Mouse (Mus musculus) intestine, embryonic 14.5 days (tissue): ENCODE measurements around the gene Lrmp. TPM values are rescaled to one million over a fixed set of nuclear protein-coding genes. Genes with fewer than 3 reads are reported as not detected.
"Not testable (repeated sequence)": the region's sequence is repeated elsewhere in the genome, so short reads cannot be mapped to it uniquely, and the experiment has no call there.

Source experiments
- ATAC-seq: fragments of 200-750 bp; cut with Nextera tagmentation; replicated peaks from 2 replicates; pipeline ENCODE4 v1.8.0; 2017; ENCODE audit warnings: low read depth, moderate number of reproducible peaks, moderate TSS enrichment, moderate library complexity; ENCODE audit not compliant: low FRiP score, low TSS enrichment
- DNase-seq: peaks from one replicate; pipeline ENCODE4 v3.0.0-alpha.2; 2018; ENCODE audit warnings: low spot score
- H3K27ac ChIP-seq: fragments of 300-500 bp; sonication (generic); 2 replicates; pipeline ENCODE4 v1.5.1; 2014; ENCODE audit warnings: low read depth, mild to moderate bottlenecking, control low read depth
- H3K27me3 ChIP-seq: fragments of 300-500 bp; sonication (generic); replicated peaks from 2 replicates; pipeline ENCODE4 v1.6.1; 2014; ENCODE audit warnings: low read length, control low read depth; ENCODE audit not compliant: control insufficient read depth, insufficient read depth
- H3K36me3 ChIP-seq: fragments of 300-500 bp; sonication (generic); 2 replicates; pipeline ENCODE4 v1.6.1; 2014; ENCODE audit warnings: low read length, control low read depth; ENCODE audit not compliant: control insufficient read depth, insufficient read depth
- H3K4me1 ChIP-seq: fragments of 300-500 bp; sonication (generic); replicated peaks from 2 replicates; pipeline ENCODE4 v1.6.1; 2014; ENCODE audit warnings: low read length, control low read depth, mixed read lengths; ENCODE audit not compliant: control insufficient read depth, insufficient read depth
- H3K4me2 ChIP-seq: fragments of 300-500 bp; sonication (generic); 2 replicates; pipeline ENCODE4 v1.6.1; 2014; ENCODE audit warnings: low read length
- H3K4me3 ChIP-seq: fragments of 300-500 bp; sonication (generic); 2 replicates; pipeline ENCODE4 v1.5.1; 2014; ENCODE audit warnings: low read depth, low read length, control low read depth, mixed read lengths
- H3K9ac ChIP-seq: fragments of 300-500 bp; sonication (generic); 2 replicates; pipeline ENCODE4 v1.6.1; 2014; ENCODE audit warnings: mild to moderate bottlenecking, low read length
- H3K9me3 ChIP-seq: fragments of 300-500 bp; sonication (generic); 2 replicates; pipeline ENCODE4 v1.6.1; 2016; ENCODE audit warnings: low read length, control low read depth; ENCODE audit not compliant: control insufficient read depth
- WGBS: fragments of 180-500 bp; shearing (Covaris S2); extraction: QIAGEN DNeasy Blood & Tissue Kit; methylation state at CpG from one replicate; pipeline ENCODE4 v1.1.7; 2014; 5-methylcytosine and 5-hydroxymethylcytosine counted together
- polyA plus RNA-seq: library from polyadenylated mRNA; unstranded; fragments of >200 nt; fragmentation: Nextera tagmentation; extraction: Ambion mirVana; gene quantifications from 2 replicates; pipeline ENCODE4 v1.2.1, GENCODE M21; 2014

Gene Lrmp
- polyA plus RNA-seq, 1 experiment from 2014 or later: 2.2 TPM

DNA sequence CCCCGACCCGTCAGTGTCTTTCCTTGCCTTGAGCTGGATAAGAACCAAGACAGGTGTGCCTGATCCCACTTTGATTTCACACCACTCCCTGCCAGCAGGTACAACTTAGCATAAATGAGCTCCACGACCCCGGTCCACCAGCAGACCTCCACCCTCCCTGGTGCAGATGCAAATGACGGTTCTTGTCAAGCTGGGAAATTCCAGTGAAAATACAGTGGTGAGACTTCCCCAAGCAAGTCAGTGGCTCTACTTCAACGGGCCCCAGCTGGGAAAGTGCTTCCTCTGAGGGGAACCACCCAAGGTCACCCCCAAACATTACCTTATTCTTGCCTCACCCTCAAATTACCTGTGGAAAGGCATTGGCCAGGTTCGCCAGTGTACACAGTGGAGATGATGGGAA, 23.5 kb upstream of the Lrmp start:
- no peak overlapping the region for H3K9ac ChIP-seq
- no peaks in the 10 kb centered on the region for H3K36me3 ChIP-seq
- 79% methylated on average over 7 of the region's 7 CpGs for WGBS
- no peak overlapping the region for H3K4me3 ChIP-seq
- no peaks in the 10 kb centered on the region for H3K4me1 ChIP-seq
- no peak overlapping the region for H3K27ac ChIP-seq
- H3K4me2 ChIP-seq: no peak overlapping the region
- no peak for DNase-seq
- no peaks in the 10 kb centered on the region for H3K9me3 ChIP-seq
- no peaks in the 10 kb centered on the region for H3K27me3 ChIP-seq
- ATAC-seq: no peak

DNA sequence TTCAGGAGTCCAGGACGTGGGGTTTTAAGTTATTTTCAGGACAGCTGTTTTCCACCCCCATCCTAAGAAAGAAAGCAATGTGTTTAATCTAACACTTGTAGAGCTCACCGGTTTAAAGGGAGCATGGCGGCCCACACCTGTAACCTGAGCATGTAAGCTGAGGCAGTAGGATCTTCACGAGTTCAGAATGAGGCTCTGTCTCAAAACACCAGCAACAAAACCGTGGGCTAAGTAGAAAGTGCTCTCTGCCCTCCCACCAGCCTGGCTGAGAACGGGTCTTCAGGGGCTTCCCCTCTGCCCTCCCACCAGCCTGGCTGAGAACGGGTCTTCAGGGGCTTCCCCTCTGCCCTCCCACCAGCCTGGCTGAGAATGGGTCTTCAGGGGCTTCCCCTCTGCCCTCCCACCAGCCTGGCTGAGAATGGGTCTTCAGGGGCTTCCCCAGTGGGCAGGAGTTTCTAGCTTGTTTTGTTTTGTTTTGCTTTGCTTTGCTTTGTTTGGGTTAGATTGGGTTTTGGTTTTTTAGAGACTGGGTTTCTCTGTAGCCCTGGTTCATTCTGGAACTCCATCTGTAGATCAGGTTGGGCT, 22.3 kb upstream of the Lrmp start:
- not testable (repeated sequence) for H3K27me3 ChIP-seq, ATAC-seq, H3K4me2 ChIP-seq, H3K27ac ChIP-seq, H3K36me3 ChIP-seq, DNase-seq, H3K4me1 ChIP-seq, H3K9ac ChIP-seq, H3K9me3 ChIP-seq, H3K4me3 ChIP-seq
- 59% methylated on average over 7 of the region's 7 CpGs for WGBS

DNA sequence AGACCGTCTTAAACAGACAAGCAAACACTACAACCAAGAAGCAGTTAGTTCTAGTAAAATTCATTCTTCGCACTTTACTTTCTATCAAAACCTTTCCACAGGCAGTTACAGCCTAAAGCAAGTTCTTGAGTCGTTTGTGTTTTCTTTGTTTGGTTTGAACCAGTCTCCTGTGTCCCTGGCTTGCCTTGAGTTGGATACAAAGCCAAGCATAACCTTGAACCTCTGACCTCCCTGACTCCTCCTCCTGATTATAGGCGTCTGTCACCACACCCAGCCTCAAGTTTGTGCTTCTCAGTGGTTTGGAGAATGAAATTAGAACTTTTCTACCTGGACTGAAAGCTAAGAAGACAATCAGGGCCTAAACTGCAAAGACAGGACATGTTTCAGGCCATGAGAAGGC, 21.0 kb upstream of the Lrmp start:
- no peak overlapping the region for H3K4me2 ChIP-seq
- H3K36me3 ChIP-seq: no peaks in the 10 kb centered on the region
- ATAC-seq (no peak), DNase-seq (no peak)
- no peak overlapping the region for H3K27ac ChIP-seq
- H3K9me3 ChIP-seq: no peaks in the 10 kb centered on the region
- no peak overlapping the region for H3K4me3 ChIP-seq
- WGBS: 73% methylated on average over 4 of the region's 4 CpGs
- H3K9ac ChIP-seq: no peak overlapping the region
- H3K27me3 ChIP-seq: no peaks in the 10 kb centered on the region
- H3K4me1 ChIP-seq: no peaks in the 10 kb centered on the region

DNA sequence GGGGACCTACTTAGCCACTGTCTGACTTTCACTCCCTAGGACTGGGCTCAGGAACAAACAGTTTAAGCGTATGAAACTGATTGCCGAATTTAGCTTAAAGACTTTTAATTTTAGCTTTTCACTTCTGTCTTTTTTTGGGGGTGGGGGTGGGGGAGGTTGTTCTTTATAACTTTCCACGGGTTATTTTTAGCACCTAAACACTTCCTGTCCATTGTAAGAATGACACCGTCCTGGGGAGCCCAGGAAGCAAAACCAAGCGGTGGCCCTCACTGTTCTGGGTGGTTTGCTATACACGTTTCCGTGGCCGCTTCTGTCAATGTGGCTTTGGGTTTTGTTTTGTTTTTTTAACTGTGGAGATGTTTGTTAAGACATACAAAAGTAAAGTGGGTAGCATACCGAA, 14.5 kb upstream of the Lrmp start:
- DNase-seq (no peak), ATAC-seq (no peak)
- no peak overlapping the region for H3K4me2 ChIP-seq
- no peaks in the 10 kb centered on the region for H3K4me1 ChIP-seq
- no peak overlapping the region for H3K9ac ChIP-seq
- H3K4me3 ChIP-seq: no peak overlapping the region
- WGBS: 71% methylated on average over 9 of the region's 9 CpGs
- no peaks in the 10 kb centered on the region for H3K36me3 ChIP-seq
- no peak overlapping the region for H3K27ac ChIP-seq
- H3K27me3 ChIP-seq: no peaks in the 10 kb centered on the region
- H3K9me3 ChIP-seq: 0 out of 2 replicates have a peak, but pooled peaks cover 3% of the 10 kb centered on the region

DNA sequence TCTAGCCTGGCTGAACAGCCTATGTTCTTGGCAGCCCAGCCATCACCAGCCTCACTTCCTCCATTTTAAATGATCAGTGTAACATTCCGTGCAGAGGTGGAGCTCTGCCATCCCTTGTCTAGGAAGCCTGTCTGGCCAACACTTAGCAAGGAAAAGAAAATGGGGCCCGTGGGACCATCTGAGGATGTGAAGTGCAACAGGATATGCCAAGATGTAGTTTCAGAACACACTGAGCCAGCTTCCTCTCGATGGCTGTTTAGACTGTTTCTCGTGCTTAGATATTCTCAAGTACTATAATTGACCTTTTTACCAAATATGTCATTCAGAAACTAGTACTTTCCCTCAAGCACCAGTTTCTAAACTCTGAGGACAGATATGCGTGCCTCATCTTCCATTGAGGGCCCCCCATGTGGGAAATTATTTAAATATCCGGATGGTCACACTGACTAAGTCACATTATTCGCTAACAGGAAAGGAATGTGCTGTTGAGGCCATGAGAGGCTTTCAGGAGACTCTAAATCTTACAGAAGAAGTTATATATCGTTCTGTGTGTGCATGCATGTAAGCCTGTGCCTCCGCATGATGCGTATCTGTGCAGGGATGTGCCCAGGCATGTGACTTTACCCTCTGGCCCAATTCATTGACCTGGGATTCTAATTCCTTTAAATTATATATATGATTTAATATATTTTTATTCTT, 11.1 kb upstream of the Lrmp start:
- H3K4me2 ChIP-seq: no peak overlapping the region
- H3K9ac ChIP-seq: no peak overlapping the region
- ATAC-seq: no peak
- DNase-seq: no peak
- H3K4me3 ChIP-seq: no peak overlapping the region
- H3K27me3 ChIP-seq: no peaks in the 10 kb centered on the region
- H3K9me3 ChIP-seq: 0 out of 2 replicates have a peak, but pooled peaks cover 3% of the 10 kb centered on the region
- no peaks in the 10 kb centered on the region for H3K4me1 ChIP-seq
- H3K36me3 ChIP-seq: no peaks in the 10 kb centered on the region
- H3K27ac ChIP-seq: no peak overlapping the region; the same call in 1 of the 2 replicates
- WGBS: 64% methylated on average over 10 of the region's 10 CpGs

DNA sequence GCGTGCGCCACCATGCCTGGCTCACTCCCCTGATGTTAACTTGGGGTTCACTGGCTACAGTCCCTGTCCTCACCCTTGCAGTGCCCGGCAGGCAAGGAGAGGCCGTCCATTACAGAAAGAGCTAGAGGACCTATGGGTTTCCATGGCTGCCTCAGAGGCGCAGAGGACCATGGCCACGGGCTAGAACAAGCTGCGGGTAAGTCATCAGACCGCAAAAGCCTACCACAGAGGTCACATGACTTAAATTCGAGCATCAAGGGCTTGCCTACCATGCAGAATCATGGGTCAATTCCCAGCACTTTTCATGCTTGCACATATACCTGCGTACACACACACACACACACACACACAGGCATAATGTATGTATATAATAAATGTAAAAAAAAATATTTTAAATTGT, 10.0 kb upstream of the Lrmp start:
- ATAC-seq (no peak), DNase-seq (no peak)
- H3K27me3 ChIP-seq: no peaks in the 10 kb centered on the region
- H3K9me3 ChIP-seq: 0 out of 2 replicates have a peak, but pooled peaks cover 3% of the 10 kb centered on the region
- no peaks in the 10 kb centered on the region for H3K4me1 ChIP-seq
- no peak overlapping the region for H3K27ac ChIP-seq
- no peak overlapping the region for H3K9ac ChIP-seq
- 93% methylated on average over 10 of the region's 10 CpGs for WGBS
- H3K4me3 ChIP-seq: no peak overlapping the region
- no peaks in the 10 kb centered on the region for H3K36me3 ChIP-seq
- H3K4me2 ChIP-seq: no peak overlapping the region

DNA sequence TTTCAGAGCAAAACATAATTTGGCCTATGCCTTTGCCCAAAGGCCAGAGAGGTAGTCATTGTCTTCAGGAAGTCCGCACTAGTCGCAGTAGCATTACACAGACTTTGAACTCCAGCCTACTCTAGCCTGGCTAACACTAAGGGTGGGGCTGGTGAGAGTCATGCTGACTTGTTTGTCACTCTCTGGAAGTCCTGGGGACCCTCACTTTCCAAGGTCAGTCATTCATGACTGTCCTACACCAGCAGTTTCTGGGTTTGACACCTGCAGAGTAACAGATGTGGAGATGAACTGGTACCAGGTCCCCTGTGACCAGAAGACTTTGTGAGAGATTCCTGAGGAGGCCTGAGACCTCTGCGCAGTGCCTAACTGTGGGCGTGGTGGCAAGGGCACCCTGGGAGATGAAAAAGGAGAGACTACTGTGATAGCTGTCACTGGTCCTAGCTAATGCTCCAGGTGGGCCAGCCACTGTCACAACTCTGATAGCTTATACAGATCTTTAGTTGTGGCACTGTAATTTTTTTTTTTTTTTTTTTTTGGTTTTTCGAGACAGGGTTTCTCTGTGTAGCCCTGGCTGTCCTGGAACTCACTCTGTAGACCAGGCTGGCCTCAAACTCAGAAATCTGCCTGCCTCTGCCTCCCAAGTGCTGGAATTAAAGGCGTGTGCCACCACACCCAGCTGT, 9.2 kb upstream of the Lrmp start:
- no peak overlapping the region for H3K4me2 ChIP-seq
- no peaks in the 10 kb centered on the region for H3K36me3 ChIP-seq
- no peaks in the 10 kb centered on the region for H3K4me1 ChIP-seq
- no peak for DNase-seq
- H3K9me3 ChIP-seq: 0 out of 2 replicates have a peak, but pooled peaks cover 3% of the 10 kb centered on the region
- no peak overlapping the region for H3K9ac ChIP-seq
- no peak for ATAC-seq
- whole genome bisulfite sequencing: 83% methylated on average over 6 of the region's 6 CpGs
- no peaks in the 10 kb centered on the region for H3K27me3 ChIP-seq
- H3K4me3 ChIP-seq: no peak overlapping the region
- no peak overlapping the region for H3K27ac ChIP-seq

DNA sequence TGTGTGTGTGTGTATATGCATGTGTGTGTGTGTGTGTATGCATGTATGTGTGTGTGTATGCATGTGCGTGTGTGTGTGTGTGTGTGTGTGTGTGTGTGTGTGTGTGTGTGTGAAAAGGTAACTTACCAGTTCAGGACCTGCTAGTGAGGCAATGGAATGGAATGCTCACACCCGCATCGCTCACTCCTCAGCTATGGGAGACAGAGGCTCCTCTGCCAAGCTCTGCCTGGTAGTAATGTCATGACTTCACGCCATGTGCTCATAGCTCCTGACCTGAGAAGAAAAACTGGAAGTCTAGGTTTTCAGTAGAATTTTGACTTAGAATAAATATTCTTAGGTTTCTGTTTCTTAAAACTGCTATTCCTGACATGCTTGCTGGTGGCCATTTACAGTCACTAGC, 4.7 kb upstream of the Lrmp start:
- no peak overlapping the region for H3K4me2 ChIP-seq
- DNase-seq (no peak), ATAC-seq (no peak)
- H3K4me1 ChIP-seq: no peaks in the 10 kb centered on the region
- H3K27ac ChIP-seq: no peak overlapping the region
- no peaks in the 10 kb centered on the region for H3K36me3 ChIP-seq
- 97% methylated on average over 3 of the region's 4 CpGs for WGBS
- H3K9ac ChIP-seq: no peak overlapping the region
- no peaks in the 10 kb centered on the region for H3K9me3 ChIP-seq
- H3K27me3 ChIP-seq: no peaks in the 10 kb centered on the region
- H3K4me3 ChIP-seq: no peak overlapping the region
